In the genomic region with DNA sequence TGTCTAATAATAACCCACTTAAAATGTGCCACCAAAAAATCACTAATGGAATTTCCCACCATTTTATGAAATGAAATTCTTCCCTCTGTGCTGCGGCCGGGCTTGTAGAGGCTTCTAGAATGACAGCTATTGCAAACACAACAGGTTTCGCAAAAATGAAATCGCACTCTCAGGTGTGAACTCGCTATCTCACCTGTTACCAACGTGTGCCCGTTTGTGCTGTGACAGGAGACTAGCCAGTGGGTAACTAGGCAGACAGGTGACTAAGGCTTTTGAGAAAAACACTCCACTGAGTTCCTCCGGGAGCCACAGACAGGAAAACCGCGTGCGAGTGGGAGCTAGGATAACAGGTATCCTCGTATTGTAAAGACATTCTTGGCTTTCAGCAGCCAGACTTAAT, we compare ENCODE assay signal across 10 mouse cellular contexts. TPM values are rescaled to one million over a fixed set of nuclear protein-coding genes. Genes with fewer than 3 reads are reported as not detected.
DNase-seq lines count a peak whose midpoint lies in the region; ATAC-seq and TF ChIP-seq lines count a peak whose summit lies in the region.
"Had no signal": no experiment of that assay in that cellular context is flagged by ENCODE, and none has a peak within 500 bp of the region (broad histone marks: within the 10 kb centered on the region; RNA-seq: fewer than 3 reads in every experiment).

A gene (plus strand): TSS at position 301 of the 400 bp plus-strand sequence.

- H3K9ac ChIP-seq in heart, embryonic 12.5 days = no peak within 1 kb of the TSS
- no peak within 1 kb of the TSS for H3K9ac ChIP-seq in ES-E14 (ENCODE audit: insufficient read depth, low read depth, low read length, poor library complexity, severe bottlenecking)
- peak within 1 kb of the TSS; percentile 47 for H3K9ac ChIP-seq in forebrain, postnatal 0 days
- no peak within 1 kb of the TSS for H3K9ac ChIP-seq in liver, embryonic 13.5 days

- no peaks in the 10 kb centered on the region; the same call in 1 of the 2 replicates for H3K27me3 ChIP-seq in heart, embryonic 12.5 days (replicated peaks)
- H3K27me3 ChIP-seq in forebrain, postnatal 0 days (ENCODE audit: insufficient read depth, low read length) = no peaks in the 10 kb centered on the region
- no peaks in the 10 kb centered on the region for H3K27me3 ChIP-seq in liver, embryonic 13.5 days

- H3K4me1 ChIP-seq in heart, embryonic 12.5 days (replicated peaks) = peaks cover 4% of the 10 kb centered on the region; the same call in 1 of the 2 replicates
- H3K4me1 ChIP-seq in ES-E14 (ENCODE audit: control insufficient read depth in 2 of 2, insufficient read depth in 2 of 2, low read length in 2 of 2, poor library complexity in 1 of 2) = peaks cover 0 to 2% of the 10 kb centered on the region in 2 experiments; a peak in 1 of 4 replicates
- H3K4me1 ChIP-seq in forebrain, postnatal 0 days (ENCODE audit: insufficient read depth) = peaks cover 5% of the 10 kb centered on the region
- H3K4me1 ChIP-seq in liver, embryonic 13.5 days (replicated peaks) = no peaks in the 10 kb centered on the region

- H3K4me2 ChIP-seq in heart, embryonic 12.5 days = no peak within 1 kb of the TSS
- H3K4me2 ChIP-seq in forebrain, postnatal 0 days (ENCODE audit: low read depth) = peak within 1 kb of the TSS; percentile 59
- 0 out of 2 replicates have a peak within 1 kb of the TSS, but pooled peaks have one; percentile 21 for H3K4me2 ChIP-seq in liver, embryonic 13.5 days

- 0 out of 2 replicates have a peak, but pooled peaks cover 9% of the 10 kb centered on the region for H3K9me3 ChIP-seq in heart, embryonic 12.5 days (replicated peaks)
- H3K9me3 ChIP-seq in ES-E14 (ENCODE audit: control insufficient read depth, insufficient read depth, low read depth, low read length) = no peaks in the 10 kb centered on the region
- H3K9me3 ChIP-seq in forebrain, postnatal 0 days (ENCODE audit: low read length) = no peaks in the 10 kb centered on the region
- no peaks in the 10 kb centered on the region for H3K9me3 ChIP-seq in liver, embryonic 13.5 days (replicated peaks)

- no peaks in the 10 kb centered on the region for H3K36me3 ChIP-seq in heart, embryonic 12.5 days
- H3K36me3 ChIP-seq in ES-E14 (ENCODE audit: control insufficient read depth, insufficient read depth, low read length, poor library complexity, severe bottlenecking) = no peaks in the 10 kb centered on the region
- no peaks in the 10 kb centered on the region for H3K36me3 ChIP-seq in forebrain, postnatal 0 days (ENCODE audit: insufficient read depth)
- H3K36me3 ChIP-seq in liver, embryonic 13.5 days = no peaks in the 10 kb centered on the region

- intact Hi-C loops in gastrocnemius, postnatal 36 days (cut with DNase I) = no loop called here
- intact Hi-C loops in left cerebral cortex, postnatal 14 days (cut with DNase I) = no loop called here

- WGBS in heart, embryonic 12.5 days = 81% methylated on average over 12 of the region's 12 CpGs
- 84% methylated on average over 12 of the region's 12 CpGs for WGBS in forebrain, postnatal 0 days
- WGBS in liver, embryonic 13.5 days (ENCODE audit: insufficient replicate concordance) = 66% methylated on average over 12 of the region's 12 CpGs

- H3K4me3 ChIP-seq in heart, embryonic 12.5 days = no peak within 1 kb of the TSS
- H3K4me3 ChIP-seq in ES-E14 (ENCODE audit: insufficient read depth in 1 of 2, low read depth in 1 of 2, low read length in 2 of 2, poor library complexity in 1 of 2, severe bottlenecking in 1 of 2) = no peak within 1 kb of the TSS
- peak within 1 kb of the TSS; percentile 32; the same call in 1 of the 2 replicates for H3K4me3 ChIP-seq in forebrain, postnatal 0 days (ENCODE audit: low read depth, low read length)
- H3K4me3 ChIP-seq in liver, embryonic 13.5 days (replicated peaks) = no peak within 1 kb of the TSS
- H3K4me3 ChIP-seq: myocyte had no signal

- H3K27ac ChIP-seq in heart, embryonic 12.5 days (ENCODE audit: poor library complexity, severe bottlenecking) = no peak within 1 kb of the TSS
- H3K27ac ChIP-seq in ES-E14 (ENCODE audit: insufficient read depth, low read depth, low read length, poor library complexity, severe bottlenecking) = no peak within 1 kb of the TSS
- H3K27ac ChIP-seq in forebrain, postnatal 0 days (ENCODE audit: low read depth, low read length) = peak within 1 kb of the TSS; percentile 29; the same call in 1 of the 2 replicates
- H3K27ac ChIP-seq in liver, embryonic 13.5 days = no peak within 1 kb of the TSS

- in situ Hi-C loops in ES-E14 (cut with MboI; ENCODE audit: low sequenced_read_pairs in 2 of 2, unreplicated experiment in 2 of 2) = no loop called here

- no peak for ATAC-seq in heart, embryonic 12.5 days (ENCODE audit: insufficient number of reproducible peaks, low FRiP score)
- ATAC-seq in forebrain, postnatal 0 days = no peak
- no peak for ATAC-seq in liver, embryonic 13.5 days (ENCODE audit: low read depth)

- no peak for TF ChIP-seq CTCF in forebrain, postnatal 0 days (IDR thresholded peaks at IDR 0.05; ENCODE audit: low read depth)

- DNase-seq in heart, adult 18-20 months = no peak
- DNase-seq in ES-E14 (ENCODE audit: low read depth, low spot score) = no peak
- peak; percentile 9 for DNase-seq in forebrain, postnatal 0 days
- no peak for DNase-seq in liver, embryonic 13.5 days
- no peak for DNase-seq in gastrocnemius, postnatal 36 days
- DNase-seq in layer of hippocampus, adult 8-10 months (ENCODE audit: low spot score in 2 of 2) = no peak
- no peak for DNase-seq in left cerebral cortex, postnatal 14 days (ENCODE audit: low spot score in 2 of 2)
- DNase-seq: thymus, adult 2 months had no signal

TF ChIP-seq in ES-E14, 5 proteins besides CTCF, POLR2A, EP300 and RAD21:
- TF ChIP-seq CHD2 (IDR thresholded peaks at IDR 0.05; ENCODE audit: low read depth, low read length) (no peak), MAFK (IDR thresholded peaks at IDR 0.05; ENCODE audit: insufficient read depth, low read depth, low read length) (no peak), ZC3H11A (IDR thresholded peaks at IDR 0.05; ENCODE audit: borderline replicate concordance, low read depth, low read length) (no peak), HCFC1 (IDR thresholded peaks at IDR 0.05; ENCODE audit: borderline replicate concordance, insufficient read depth, low read length) (no peak), ZNF384 (IDR thresholded peaks at IDR 0.05; ENCODE audit: low read depth, low read length) (no peak)

RNA-seq across cellular contexts. Expression of the gene that starts here (rescaled TPM):
- polyA plus RNA-seq in heart, embryonic 12.5 days (2016; fragmentation: Nextera tagmentation; extraction: Ambion mirVana) = 35.5 and 36.6 TPM in 2 replicates
- total RNA-seq in heart, adult 18-20 months (2021) = under 1 TPM; 0.82 to 0.87 TPM
- total RNA-seq in ES-E14 (2012; rRNA removed) = 50.4 and 59.6 TPM in 2 replicates
- total RNA-seq in forebrain, postnatal 0 days (2014; rRNA removed) = 21.5 and 26.2 TPM in 2 replicates
- polyA plus RNA-seq in forebrain, postnatal 0 days (2015; fragmentation: Nextera tagmentation; extraction: Ambion mirVana) = 13.4 and 13.9 TPM in 2 replicates
- 9.5 and 14.2 TPM in 2 replicates for polyA plus RNA-seq in liver, embryonic 13.5 days (2015; fragmentation: Nextera tagmentation; extraction: Ambion mirVana)
- total RNA-seq in gastrocnemius, postnatal 36 days (2021) = 1 to 10 TPM; 1.2 to 1.4 TPM
- 1 to 10 TPM; 6.3 to 7.7 (median 7.1) TPM for total RNA-seq in layer of hippocampus, adult 8-10 months (2022)
- total RNA-seq in left cerebral cortex, postnatal 14 days (2021) = 1 to 10 TPM; 5.9 to 6.0 TPM
